Mouse (Mus musculus) bone marrow macrophage, adult 2 months (primary cell): ENCODE data around the gene Bri3bp. TPM values are rescaled to one million over a fixed set of nuclear protein-coding genes. Genes with fewer than 3 reads are reported as not detected.

Experiments
- H3K27ac ChIP-seq: 2 replicates; pipeline ENCODE4 v1.5.1; 2012; ENCODE audit warnings: low read depth, low read length; ENCODE audit not compliant: insufficient read depth
- H3K4me1 ChIP-seq: 2 replicates; pipeline ENCODE4 v1.6.1; 2012; ENCODE audit warnings: low read length; ENCODE audit not compliant: control insufficient read depth, insufficient read depth
- H3K4me3 ChIP-seq: 2 replicates; pipeline ENCODE4 v1.5.1; 2012; ENCODE audit warnings: mild to moderate bottlenecking, low read length, moderate library complexity; ENCODE audit not compliant: insufficient read depth
- CTCF ChIP-seq: IDR thresholded peaks from 2 replicates; pipeline ENCODE4 v1.5.1; 2012; ENCODE audit warnings: low read depth, mild to moderate bottlenecking, low read length, moderate library complexity
- POLR2A ChIP-seq: IDR thresholded peaks from 2 replicates; pipeline ENCODE4 v1.6.1; 2012; ENCODE audit warnings: mild to moderate bottlenecking, low read depth, low read length, borderline replicate concordance
- polyA plus RNA-seq: library from polyadenylated mRNA; stranded (reverse); fragments of >200 nt; gene quantifications from 2 replicates; pipeline ENCODE4 v1.2.4, GENCODE M21; 2012; ENCODE audit not compliant: missing spikeins, insufficient read depth, insufficient read length

Bri3bp gene
- polyA plus RNA-seq, 1 experiment, result 11.6 TPM

- no peak overlapping the region for H3K4me3 ChIP-seq
- H3K27ac ChIP-seq, result no peak overlapping the region
- no peak for TF ChIP-seq POLR2A
- TF ChIP-seq CTCF, result no peak
- H3K4me1 ChIP-seq, result no peaks in the 10 kb centered on the region
These were observed 66.6 kb downstream of the Bri3bp start for GRCm38 (mm10) chr5:125508006-125508405.

GRCm38 (mm10) chr5:125509541-125509940 lies 68.2 kb downstream of the Bri3bp start:
- TF ChIP-seq POLR2A (no peak), CTCF (peak; percentile 84)
- Histone ChIP-seq H3K4me3 (no peak overlapping the region), H3K27ac (no peak overlapping the region), H3K4me1 (no peaks in the 10 kb centered on the region)

Other genes with a start within 250 kb of the Bri3bp start
- gene Scarb1, start 100.5 kb upstream of the Bri3bp start, polyA plus RNA-seq, result 101 and 120 TPM in 2 replicates
- not detected in 2 replicates for gene Gm10382, start 52.2 kb upstream of the Bri3bp start, polyA plus RNA-seq
- 808 and 810 TPM in 2 replicates for gene Ubc, start 51.4 kb upstream of the Bri3bp start, polyA plus RNA-seq
- 13.1 and 18.4 TPM in 2 replicates for gene Dhx37, start 7.4 kb upstream of the Bri3bp start, polyA plus RNA-seq
- gene Aacs, start 34.2 kb downstream of the Bri3bp start, polyA plus RNA-seq, result 10.3 and 19.0 TPM in 2 replicates
- not detected in 2 replicates for gene Tmem132b, start 90.2 kb downstream of the Bri3bp start, polyA plus RNA-seq